Mouse (Mus musculus) adrenal gland, postnatal 10 days (tissue): ENCODE data around the gene Erlec1. TPM values are rescaled to one million over a fixed set of nuclear protein-coding genes. Genes with fewer than 3 reads are reported as not detected.

ENCODE experiments used
- DNase-seq: peaks from one replicate; pipeline ENCODE4 v3.0.0; 2021; ENCODE audit warnings: mixed read lengths
- long read RNA-seq, 2 experiments: library from polyadenylated mRNA; stranded (forward); transcript quantifications; one replicate each; pipeline ENCODE4 v2.0.0; 2021
- total RNA-seq, 2 experiments: library from RNA; stranded (reverse); gene quantifications; 2 replicates each; pipeline ENCODE4 v1.2.3; 2021

The Erlec1 gene
- total RNA-seq = 10 to 100 TPM; 54.5 to 59.6 TPM
- long read RNA-seq, experiment 1, transcript Erlec1-201 (14 exons, 2,532 nt) = major isoform, 6 of 17 reads
- long read RNA-seq, experiment 1, partial matches to known transcripts = 7 of 17 reads
- long read RNA-seq, experiment 1, other reads (novel, unspliced or antisense) = 4 of 17 reads
- long read RNA-seq, experiment 2, transcript Erlec1-201 (14 exons, 2,532 nt) = major isoform, 8 of 15 reads
- long read RNA-seq, experiment 2, partial matches to known transcripts = 6 of 15 reads
- long read RNA-seq, experiment 2, other reads (novel, unspliced or antisense) = 1 of 15 reads

GRCm38 (mm10) chr11:30954279-30954725 is at the start of gene Erlec1:
Gene Erlec1 (minus strand): TSS chr11:30954335.
- DNase-seq = peak; percentile 93

DNA sequence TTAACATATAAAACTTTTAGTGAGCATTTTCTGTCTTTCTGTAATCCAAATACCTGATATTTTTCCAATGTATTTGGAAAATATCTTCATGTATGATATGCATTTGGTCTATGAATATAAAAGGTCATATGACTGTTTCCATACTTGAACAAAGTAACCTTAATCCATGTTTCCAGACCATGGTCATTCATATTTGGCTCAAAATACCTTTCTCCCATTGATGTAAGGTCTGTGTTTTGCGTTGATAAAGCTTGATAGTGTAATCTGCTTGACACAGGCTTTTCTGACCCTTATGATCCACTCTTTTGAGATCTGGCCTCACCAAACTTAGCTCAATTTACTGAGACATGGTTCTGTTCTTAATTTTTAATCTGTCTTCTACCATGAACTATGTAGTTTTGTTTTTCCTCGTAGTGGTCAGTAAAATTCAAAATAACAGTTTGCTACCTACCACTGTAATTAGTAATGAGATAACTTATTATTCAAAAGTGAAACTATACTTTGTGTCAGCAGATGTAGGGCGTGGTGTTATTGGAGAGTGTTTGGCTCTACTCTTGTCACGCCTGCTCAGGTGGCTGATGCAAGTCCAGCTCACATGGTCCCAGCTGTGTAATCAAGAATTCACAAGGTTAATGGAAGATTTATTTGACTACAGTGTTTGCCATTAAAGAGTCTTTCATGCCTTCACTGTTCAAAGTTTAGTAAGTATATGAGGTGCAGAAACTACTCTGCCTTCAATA is 47.2 kb upstream of the Erlec1 start:
- peak; percentile 7 for DNase-seq

GRCm38 (mm10) chr11:31000028-31000427 is 45.9 kb upstream of the Erlec1 start:
- DNase-seq = no peak

DNA sequence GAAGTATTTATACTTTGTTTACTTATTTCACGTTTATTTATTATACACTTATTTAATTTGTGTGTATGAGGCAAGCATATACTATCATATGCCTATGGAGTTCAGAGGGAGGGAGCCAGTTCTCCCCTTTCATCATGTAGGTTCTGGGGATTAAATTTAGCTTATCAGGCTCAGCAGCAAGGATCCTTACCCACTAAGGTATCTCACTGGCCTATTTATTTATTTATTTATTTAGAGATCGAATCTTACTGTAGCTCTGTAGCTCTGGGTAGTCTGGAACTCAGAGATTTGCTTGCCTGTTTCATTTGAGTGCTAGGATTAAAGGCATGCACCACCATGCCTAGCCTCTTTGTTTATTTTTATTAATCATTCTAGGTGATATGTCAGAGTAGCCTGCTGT is 44.6 kb upstream of the Erlec1 start:
- DNase-seq = no peak

GRCm38 (mm10) chr11:30998199-30998598 is 44.1 kb upstream of the Erlec1 start:
- DNase-seq = no peak

GRCm38 (mm10) chr11:30996670-30997069 is 42.5 kb upstream of the Erlec1 start:
- DNase-seq = no peak

- DNase-seq = peak; percentile 6
These were observed 32.5 kb upstream of the Erlec1 start for GRCm38 (mm10) chr11:30986625-30987017.

GRCm38 (mm10) chr11:30985877-30986624 is 31.9 kb upstream of the Erlec1 start, which contains the start of gene Chac2:
Gene Chac2 (minus strand): TSS chr11:30986350.
- peak; percentile 93 for DNase-seq

- DNase-seq = no peak
These were observed 31.1 kb upstream of the Erlec1 start for GRCm38 (mm10) chr11:30985237-30985636.

DNA sequence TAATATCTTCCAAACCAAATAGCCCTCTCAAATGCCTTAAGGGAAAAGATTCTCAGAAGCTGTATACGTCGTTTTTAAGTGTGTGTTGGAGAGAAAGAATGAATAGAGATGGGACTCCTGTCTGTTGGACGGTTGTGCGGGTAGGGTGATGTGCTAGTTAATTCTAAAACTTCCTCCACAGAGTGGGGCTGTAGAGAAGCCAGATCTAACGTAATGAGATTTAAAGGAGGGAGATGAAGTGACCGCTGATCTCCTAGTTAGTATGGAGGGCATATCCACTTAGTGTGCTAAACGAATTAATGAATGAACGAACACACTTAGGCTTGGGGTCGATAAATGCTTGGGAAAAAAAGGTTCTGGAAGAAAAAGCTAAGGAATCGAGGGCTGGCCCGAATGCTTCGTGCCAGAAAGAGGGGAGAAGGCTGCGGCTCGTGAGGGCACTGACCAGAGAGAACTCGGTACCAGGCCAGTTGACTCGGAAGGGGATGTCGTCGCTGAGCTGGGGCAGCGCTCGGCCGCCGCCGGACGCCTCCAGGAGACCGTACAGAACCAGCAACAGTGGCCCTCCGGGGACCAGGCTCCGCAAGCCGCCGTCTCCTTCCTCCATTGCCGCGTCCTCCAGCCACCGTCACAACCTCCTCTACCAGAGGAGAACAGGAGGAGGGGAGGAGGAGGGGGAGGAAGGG is 523 bp downstream of the Erlec1 start:
- peak; percentile 64 for DNase-seq

- DNase-seq = no peak
These were observed 1.3 kb downstream of the Erlec1 start for GRCm38 (mm10) chr11:30952829-30953228.

GRCm38 (mm10) chr11:30943522-30943921 is 10.6 kb downstream of the Erlec1 start:
- DNase-seq = no peak

- DNase-seq = no peak
These were observed 25.6 kb downstream of the Erlec1 start for GRCm38 (mm10) chr11:30928498-30928897.

- DNase-seq = no peak
These were observed 26.1 kb downstream of the Erlec1 start for GRCm38 (mm10) chr11:30928079-30928478.

DNA sequence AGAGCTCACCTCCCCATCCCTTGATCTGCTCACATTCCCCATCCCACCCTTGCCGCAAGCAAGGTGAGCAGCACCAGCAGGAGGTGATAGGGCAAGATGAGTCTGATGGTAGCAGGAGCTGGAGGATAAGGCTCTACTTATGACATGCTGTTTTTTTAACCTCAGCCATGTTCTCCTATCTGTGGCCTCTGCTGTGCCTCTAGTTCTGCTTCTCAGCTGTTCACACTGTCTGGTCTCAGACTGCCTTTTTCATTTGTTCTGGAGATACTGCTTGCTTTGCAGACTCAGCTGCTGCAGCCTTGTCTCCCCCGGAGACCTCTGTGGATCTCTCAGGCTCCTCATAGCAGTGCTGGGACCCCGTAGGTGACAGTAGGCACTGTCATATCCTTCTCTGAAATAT is 30.9 kb downstream of the Erlec1 start:
- no peak for DNase-seq

GRCm38 (mm10) chr11:30920641-30921040 is 33.5 kb downstream of the Erlec1 start:
- DNase-seq = peak; percentile 26

- no peak for DNase-seq
These were observed 41.8 kb downstream of the Erlec1 start for GRCm38 (mm10) chr11:30912311-30912710.

DNA sequence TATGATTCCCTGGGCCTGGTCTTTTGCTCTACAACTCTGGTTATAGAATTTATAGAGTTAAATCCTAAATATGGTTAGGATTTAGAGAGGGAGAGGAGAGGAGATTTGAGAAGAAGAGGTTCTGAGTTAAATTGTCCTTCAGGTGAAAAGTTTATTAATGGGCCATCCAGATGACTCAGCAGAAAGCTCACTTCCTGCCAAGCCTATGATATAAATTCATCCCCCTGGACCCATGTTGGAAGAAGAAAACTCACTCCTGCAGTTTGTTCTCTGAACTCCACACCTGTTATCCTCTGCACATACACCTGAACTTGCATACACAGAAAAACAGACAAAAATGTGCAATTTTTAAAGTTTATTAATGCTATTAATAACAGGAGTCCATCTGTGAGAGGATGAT is 54.8 kb downstream of the Erlec1 start:
- no peak for DNase-seq

- no peak for DNase-seq
These were observed 57.9 kb downstream of the Erlec1 start for GRCm38 (mm10) chr11:30896201-30896600.

DNA sequence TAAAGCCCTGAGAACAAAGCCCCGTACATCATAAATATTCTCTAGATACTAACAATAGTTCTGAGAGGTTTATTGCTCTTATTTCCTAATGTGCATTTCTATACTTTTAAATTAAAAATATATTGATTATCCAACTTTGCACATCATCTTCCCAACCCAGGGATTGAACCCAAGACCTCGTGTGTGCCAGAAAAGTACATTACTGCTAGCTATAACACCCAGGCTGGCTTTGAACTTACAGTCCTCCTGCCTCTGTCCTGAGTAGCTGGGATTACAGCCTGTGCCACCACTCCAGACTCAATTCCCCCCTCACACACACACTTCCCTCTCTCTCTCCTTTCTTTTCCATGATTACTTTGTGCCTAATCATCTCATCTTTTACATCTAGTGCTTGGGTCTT is 66.0 kb downstream of the Erlec1 start:
- DNase-seq = no peak

- DNase-seq = peak; percentile 82
These were observed 68.8 kb downstream of the Erlec1 start, which contains the start of the genes Gpr75 and Asb3 for GRCm38 (mm10) chr11:30885171-30885871. Gene Gpr75 (plus strand): TSS chr11:30885358. Gene Asb3 (plus strand): TSS chr11:30885416.
